Mouse (Mus musculus) lung, embryonic 15.5 days (tissue): ENCODE data around the gene Zfp579. TPM values are rescaled to one million over a fixed set of nuclear protein-coding genes. Genes with fewer than 3 reads are reported as not detected.

ENCODE experiments used
- ATAC-seq: fragments of 200-750 bp; cut with Nextera tagmentation; 2 replicates; pipeline ENCODE4 v1.8.0; 2017; ENCODE audit warnings: moderate number of reproducible peaks, borderline replicate concordance; ENCODE audit not compliant: low FRiP score, low TSS enrichment; ENCODE audit errors: extremely low read depth
- H3K27ac ChIP-seq: fragments of 300-500 bp; sonication (generic); 2 replicates; pipeline ENCODE4 v1.5.1; 2015; ENCODE audit warnings: moderate library complexity, mild to moderate bottlenecking, inconsistent platforms
- H3K27me3 ChIP-seq: fragments of 300-500 bp; sonication (generic); 2 replicates; pipeline ENCODE4 v1.6.1; 2015; ENCODE audit warnings: inconsistent platforms
- H3K36me3 ChIP-seq: fragments of 300-500 bp; sonication (generic); 2 replicates; pipeline ENCODE4 v1.6.1; 2015; ENCODE audit warnings: inconsistent platforms
- H3K4me1 ChIP-seq: fragments of 300-500 bp; sonication (generic); 2 replicates; pipeline ENCODE4 v1.6.1; 2015; ENCODE audit warnings: inconsistent platforms
- H3K4me2 ChIP-seq: fragments of 300-500 bp; sonication (generic); 2 replicates; pipeline ENCODE4 v1.6.1; 2015; ENCODE audit warnings: inconsistent platforms, mild to moderate bottlenecking, moderate library complexity
- H3K4me3 ChIP-seq: fragments of 300-500 bp; sonication (generic); 2 replicates; pipeline ENCODE4 v1.5.1; 2015; ENCODE audit warnings: mild to moderate bottlenecking, inconsistent platforms
- H3K9ac ChIP-seq: fragments of 300-500 bp; sonication (generic); 2 replicates; pipeline ENCODE4 v1.6.1; 2015; ENCODE audit warnings: inconsistent platforms
- H3K9me3 ChIP-seq: fragments of 300-500 bp; sonication (generic); 2 replicates; pipeline ENCODE4 v1.6.1; 2016; ENCODE audit warnings: inconsistent platforms
- WGBS: fragments of 180-500 bp; shearing (Covaris S2); methylation state at CpG from one replicate; pipeline ENCODE4 v1.1.7; 2015; 5-methylcytosine and 5-hydroxymethylcytosine counted together
- polyA plus RNA-seq: library from polyadenylated mRNA; unstranded; fragments of >200 nt; fragmentation: Nextera tagmentation; extraction: Ambion mirVana; gene quantifications from 2 replicates; pipeline ENCODE4 v1.2.1, GENCODE M21; 2015

The Zfp579 gene
- polyA plus RNA-seq, 1 experiment from 2014 or later: 31.5 TPM

GRCm38 (mm10) chr7:4948386-4948785 lies 47.6 kb downstream of the Zfp579 start:
- Histone ChIP-seq H3K9ac (no peak overlapping the region), H3K36me3 (no peaks in the 10 kb centered on the region), H3K4me2 (no peak overlapping the region), H3K4me3 (no peak overlapping the region), H3K27ac (no peak overlapping the region), H3K27me3 (no peaks in the 10 kb centered on the region), H3K4me1 (peaks cover 4% of the 10 kb centered on the region), H3K9me3 (no peaks in the 10 kb centered on the region)
- WGBS: 29% methylated on average over 6 of the region's 6 CpGs
- no peak for ATAC-seq

GRCm38 (mm10) chr7:4947855-4948254 lies 48.1 kb downstream of the Zfp579 start:
- H3K4me3 ChIP-seq: no peak overlapping the region
- 13% methylated on average over 2 of the region's 2 CpGs for WGBS
- ATAC-seq: no peak

GRCm38 (mm10) chr7:4943223-4943815 lies 52.6 kb downstream of the Zfp579 start:
- Histone ChIP-seq H3K9me3 (no peaks in the 10 kb centered on the region), H3K9ac (no peak overlapping the region), H3K4me3 (peak overlapping the region; percentile 31), H3K27me3 (no peaks in the 10 kb centered on the region), H3K36me3 (no peaks in the 10 kb centered on the region), H3K4me2 (peak overlapping the region; percentile 55), H3K4me1 (peaks cover 3% of the 10 kb centered on the region; the same call in 1 of the 2 replicates), H3K27ac (no peak overlapping the region)
- WGBS: 19% methylated on average over 15 of the region's 15 CpGs
- peak; percentile 85 for ATAC-seq

More at GRCm38 (mm10) chr7:4947855-4948254, 48.1 kb downstream of the Zfp579 start:
- Histone ChIP-seq H3K27ac (no peak overlapping the region), H3K4me2 (no peak overlapping the region), H3K4me1 (peaks cover 3% of the 10 kb centered on the region; the same call in 1 of the 2 replicates), H3K9me3 (no peaks in the 10 kb centered on the region), H3K36me3 (no peaks in the 10 kb centered on the region), H3K27me3 (no peaks in the 10 kb centered on the region), H3K9ac (no peak overlapping the region)

GRCm38 (mm10) chr7:4942673-4943072 lies 53.3 kb downstream of the Zfp579 start:
- H3K27ac ChIP-seq: no peak overlapping the region
- no peaks in the 10 kb centered on the region for H3K27me3 ChIP-seq
- no peaks in the 10 kb centered on the region for H3K9me3 ChIP-seq
- no peak overlapping the region for H3K4me3 ChIP-seq
- H3K4me2 ChIP-seq: no peak overlapping the region
- no peaks in the 10 kb centered on the region for H3K36me3 ChIP-seq
- 40% methylated on average over 5 of the region's 5 CpGs for WGBS
- no peak overlapping the region for H3K9ac ChIP-seq
- no peak for ATAC-seq
- peaks cover 3% of the 10 kb centered on the region; the same call in 1 of the 2 replicates for H3K4me1 ChIP-seq

- no peak overlapping the region for H3K27ac ChIP-seq
- H3K4me3 ChIP-seq: no peak overlapping the region
- H3K4me2 ChIP-seq: no peak overlapping the region
- H3K36me3 ChIP-seq: no peaks in the 10 kb centered on the region
- H3K4me1 ChIP-seq: peaks cover 3% of the 10 kb centered on the region; the same call in 1 of the 2 replicates
- no peak overlapping the region for H3K9ac ChIP-seq
- 20% methylated on average over 9 of the region's 9 CpGs for WGBS
- no peaks in the 10 kb centered on the region for H3K9me3 ChIP-seq
- no peaks in the 10 kb centered on the region for H3K27me3 ChIP-seq
- ATAC-seq: no peak
These were observed 55.9 kb downstream of the Zfp579 start for GRCm38 (mm10) chr7:4940068-4940479.

- ATAC-seq: no peak
- Histone ChIP-seq H3K27me3 (no peaks in the 10 kb centered on the region), H3K9ac (no peak overlapping the region), H3K9me3 (no peaks in the 10 kb centered on the region), H3K4me1 (peaks cover 2% of the 10 kb centered on the region; the same call in 1 of the 2 replicates), H3K4me2 (no peak overlapping the region), H3K27ac (no peak overlapping the region), H3K36me3 (no peaks in the 10 kb centered on the region), H3K4me3 (no peak overlapping the region)
- WGBS: 37% methylated on average over 2 of the region's 2 CpGs
These were observed 57.5 kb downstream of the Zfp579 start for GRCm38 (mm10) chr7:4938456-4938855.

GRCm38 (mm10) chr7:4937392-4937791 lies 58.6 kb downstream of the Zfp579 start:
- Histone ChIP-seq H3K27me3 (no peaks in the 10 kb centered on the region), H3K9me3 (no peaks in the 10 kb centered on the region), H3K4me1 (no peaks in the 10 kb centered on the region), H3K4me3 (no peak overlapping the region), H3K4me2 (no peak overlapping the region), H3K27ac (no peak overlapping the region), H3K36me3 (no peaks in the 10 kb centered on the region), H3K9ac (no peak overlapping the region)
- ATAC-seq: no peak
- 65% methylated on average over 11 of the region's 11 CpGs for WGBS

- Histone ChIP-seq H3K4me3 (no peak overlapping the region), H3K36me3 (no peaks in the 10 kb centered on the region), H3K27me3 (no peaks in the 10 kb centered on the region), H3K9ac (no peak overlapping the region), H3K27ac (no peak overlapping the region), H3K9me3 (no peaks in the 10 kb centered on the region), H3K4me1 (no peaks in the 10 kb centered on the region), H3K4me2 (no peak overlapping the region)
- no peak for ATAC-seq
- 65% methylated on average over 10 of the region's 10 CpGs for WGBS
These were observed 59.1 kb downstream of the Zfp579 start for GRCm38 (mm10) chr7:4936832-4937231.

- no peak overlapping the region for H3K4me3 ChIP-seq
- H3K27me3 ChIP-seq: no peaks in the 10 kb centered on the region
- ATAC-seq: no peak
- H3K4me2 ChIP-seq: no peak overlapping the region
- no peaks in the 10 kb centered on the region for H3K9me3 ChIP-seq
- WGBS: 77% methylated on average over 4 of the region's 4 CpGs
- H3K27ac ChIP-seq: no peak overlapping the region
- H3K4me1 ChIP-seq: no peaks in the 10 kb centered on the region
- no peak overlapping the region for H3K9ac ChIP-seq
- no peaks in the 10 kb centered on the region for H3K36me3 ChIP-seq
These were observed 61.6 kb downstream of the Zfp579 start for GRCm38 (mm10) chr7:4934160-4934914.

Other genes starting within 250 kb of the Zfp579 start
- 62.9 and 64.1 TPM in 2 replicates for gene Cox6b2, start 243.1 kb downstream of the Zfp579 start, polyA plus RNA-seq
- not detected in 2 replicates for gene Fam71e2, start 224.9 kb downstream of the Zfp579 start, polyA plus RNA-seq
- gene Il11, start 213.3 kb downstream of the Zfp579 start, polyA plus RNA-seq: 0.19 and 0.26 TPM in 2 replicates
- 0.57 and 0.76 TPM in 2 replicates for gene Tmem190, start 213.2 kb downstream of the Zfp579 start, polyA plus RNA-seq
- gene Tmem238, start 206.5 kb downstream of the Zfp579 start, polyA plus RNA-seq: 20.8 and 21.4 TPM in 2 replicates
- 314 and 334 TPM in 2 replicates for gene Rpl28, start 203.3 kb downstream of the Zfp579 start, polyA plus RNA-seq
- 409 and 411 TPM in 2 replicates for gene Ube2s, start 183.6 kb downstream of the Zfp579 start, polyA plus RNA-seq
- gene Shisa7, start 151.5 kb downstream of the Zfp579 start, polyA plus RNA-seq: 0.94 and 1.3 TPM in 2 replicates
- 10.6 and 12.3 TPM in 2 replicates for gene Isoc2b, start 125.9 kb downstream of the Zfp579 start, polyA plus RNA-seq
- gene Isoc2a, start 119.0 kb downstream of the Zfp579 start, polyA plus RNA-seq: 0.63 and 0.81 TPM in 2 replicates
- 0.16 TPM in 1 of 2 replicates, not detected in the other for gene Gm36210, start 89.6 kb downstream of the Zfp579 start, polyA plus RNA-seq
- 3.2 and 3.4 TPM in 2 replicates for gene Zfp628, start 80.9 kb downstream of the Zfp579 start, polyA plus RNA-seq
- 2.8 and 3.7 TPM in 2 replicates for gene Nat14, start 74.1 kb downstream of the Zfp579 start, polyA plus RNA-seq
- 1.6 and 2.2 TPM in 2 replicates for gene Ssc5d, start 70.4 kb downstream of the Zfp579 start, polyA plus RNA-seq
- 0.39 and 1.2 TPM in 2 replicates for gene Sbk2, start 31.8 kb downstream of the Zfp579 start, polyA plus RNA-seq
- gene Sbk3, start 25.0 kb downstream of the Zfp579 start, polyA plus RNA-seq: 0.52 and 0.77 TPM in 2 replicates
- gene Zfp524, start 18.3 kb upstream of the Zfp579 start, polyA plus RNA-seq: 15.8 TPM in 2 replicates
- 45.5 and 47.3 TPM in 2 replicates for gene Fiz1, start 18.5 kb upstream of the Zfp579 start, polyA plus RNA-seq
- gene Gm44973, start 19.3 kb upstream of the Zfp579 start, polyA plus RNA-seq: 1.2 TPM in 1 of 2 replicates, not detected in the other
- 6.4 and 6.7 TPM in 2 replicates for gene Zfp865, start 24.2 kb upstream of the Zfp579 start, polyA plus RNA-seq
- 7.0 and 7.6 TPM in 2 replicates for gene Ccdc106, start 24.4 kb upstream of the Zfp579 start, polyA plus RNA-seq
- gene 4632433K11Rik, start 38.0 kb upstream of the Zfp579 start, polyA plus RNA-seq: not detected in 2 replicates
- 4.9 and 5.0 TPM in 2 replicates for gene Zfp784, start 42.3 kb upstream of the Zfp579 start, polyA plus RNA-seq
- gene Zfp580, start 55.4 kb upstream of the Zfp579 start, polyA plus RNA-seq: 29.2 and 30.0 TPM in 2 replicates
- gene U2af2, start 66.0 kb upstream of the Zfp579 start, polyA plus RNA-seq: 147 and 150 TPM in 2 replicates
- gene Epn1, start 84.1 kb upstream of the Zfp579 start, polyA plus RNA-seq: 55.1 and 60.5 TPM in 2 replicates
- not detected in 2 replicates for gene Rfpl4, start 120.8 kb upstream of the Zfp579 start, polyA plus RNA-seq
- 0.47 and 0.64 TPM in 2 replicates for gene Rasl2-9, start 129.8 kb upstream of the Zfp579 start, polyA plus RNA-seq
- gene Vmn1r55, start 153.5 kb upstream of the Zfp579 start, polyA plus RNA-seq: not detected in 2 replicates
- gene Vmn1r56, start 200.6 kb upstream of the Zfp579 start, polyA plus RNA-seq: not detected in 2 replicates
- not detected in 2 replicates for gene Vmn1r57, start 222.3 kb upstream of the Zfp579 start, polyA plus RNA-seq